Mouse (Mus musculus): ENCODE results near the gene Minos1. TPM values are rescaled to one million over a fixed set of nuclear protein-coding genes. Genes with fewer than 3 reads are reported as not detected.
A peak's percentile ranks its signal among the peaks of the same experiment; 100 is the strongest.

Minos1 gene
- polyA plus RNA-seq, 1 experiment from 2014 or later = 407 TPM

DNA sequence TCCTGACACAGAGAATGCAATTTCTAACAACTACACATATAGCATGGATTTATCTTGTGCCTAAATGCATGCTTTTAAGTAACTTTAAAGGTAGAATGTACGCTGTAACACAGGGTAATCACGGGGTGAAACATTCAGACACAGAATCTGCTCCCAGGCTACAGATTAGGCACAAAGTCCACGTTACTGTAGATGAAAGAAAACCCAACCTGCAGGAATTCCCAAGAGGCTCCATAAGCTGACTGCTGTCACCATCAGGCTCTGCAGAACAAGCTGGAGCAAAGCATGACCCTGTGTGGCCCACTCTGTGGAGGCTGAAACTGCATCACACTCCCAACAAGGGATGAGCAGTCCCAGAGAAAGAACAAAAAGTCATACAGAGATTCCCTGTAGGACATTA is 18.4 kb downstream of the Minos1 start:
- WGBS = 67% methylated on average over 3 of the region's 3 CpGs

DNA sequence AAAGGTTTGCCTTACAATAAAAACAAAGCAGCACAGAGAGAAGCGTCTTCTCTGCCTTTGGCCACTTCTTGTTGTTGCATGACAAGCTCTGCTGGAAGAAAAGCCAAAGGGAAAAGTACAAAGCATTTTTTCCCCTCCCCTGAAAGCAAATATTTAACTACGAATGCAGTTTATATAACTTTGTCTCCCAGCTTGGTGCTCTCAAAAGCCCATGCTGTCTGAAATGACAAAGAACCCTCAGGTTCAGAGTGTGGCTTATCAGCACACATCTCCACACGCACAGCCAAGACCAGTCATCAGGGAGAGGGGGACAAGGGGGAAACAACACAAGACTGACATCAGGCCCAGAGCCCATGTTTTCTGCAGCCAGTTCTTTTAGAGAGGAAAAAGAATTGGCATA is 19.5 kb downstream of the Minos1 start:
- H3K9me3 ChIP-seq (replicated peaks) = no peaks in the 10 kb centered on the region
- no peaks in the 10 kb centered on the region for H3K27me3 ChIP-seq
- H3K36me3 ChIP-seq = no peaks in the 10 kb centered on the region
- no peak overlapping the region for H3K9ac ChIP-seq
- ATAC-seq (ENCODE audit: low FRiP score) = no peak
- WGBS = 46% methylated on average over 3 of the region's 3 CpGs
- no peak overlapping the region for H3K4me2 ChIP-seq (replicated peaks)
- peaks cover 11% of the 10 kb centered on the region for H3K4me1 ChIP-seq
- H3K27ac ChIP-seq = no peak overlapping the region
- H3K4me3 ChIP-seq = no peak overlapping the region

More for the DNA sequence above, 18.4 kb downstream of the Minos1 start:
- Histone ChIP-seq H3K4me1 (peaks cover 11% of the 10 kb centered on the region), H3K4me2 (replicated peaks) (no peak overlapping the region), H3K36me3 (no peaks in the 10 kb centered on the region), H3K4me3 (no peak overlapping the region), H3K9ac (no peak overlapping the region), H3K27me3 (no peaks in the 10 kb centered on the region), H3K27ac (no peak overlapping the region), H3K9me3 (replicated peaks) (no peaks in the 10 kb centered on the region)
- no peak for ATAC-seq (ENCODE audit: low FRiP score)

DNA sequence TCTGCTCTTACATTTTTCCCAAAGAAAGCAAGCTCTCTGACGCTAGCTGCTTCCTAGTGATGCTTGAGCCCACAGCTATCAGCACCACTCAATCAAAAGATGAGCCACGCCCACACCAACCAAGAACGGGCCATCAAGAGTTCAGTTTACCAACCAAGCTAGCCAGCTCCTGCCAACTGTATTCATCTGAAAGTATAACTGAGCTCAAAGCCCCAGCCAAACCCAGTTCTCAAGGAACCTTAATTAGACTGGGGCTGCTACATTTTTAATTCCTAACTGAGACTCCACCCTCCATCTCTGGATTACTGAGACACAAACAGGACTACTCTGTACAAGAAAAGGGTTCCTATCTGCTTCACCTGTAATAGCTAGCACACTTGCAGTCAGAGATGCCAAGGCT is 20.1 kb downstream of the Minos1 start:
- Histone ChIP-seq H3K4me2 (replicated peaks) (no peak overlapping the region), H3K9ac (no peak overlapping the region), H3K4me3 (no peak overlapping the region), H3K4me1 (peaks cover 14% of the 10 kb centered on the region), H3K9me3 (replicated peaks) (no peaks in the 10 kb centered on the region), H3K27ac (no peak overlapping the region), H3K27me3 (no peaks in the 10 kb centered on the region), H3K36me3 (no peaks in the 10 kb centered on the region)
- 73% methylated on average over 3 of the region's 3 CpGs for WGBS
- ATAC-seq (ENCODE audit: low FRiP score) = no peak

DNA sequence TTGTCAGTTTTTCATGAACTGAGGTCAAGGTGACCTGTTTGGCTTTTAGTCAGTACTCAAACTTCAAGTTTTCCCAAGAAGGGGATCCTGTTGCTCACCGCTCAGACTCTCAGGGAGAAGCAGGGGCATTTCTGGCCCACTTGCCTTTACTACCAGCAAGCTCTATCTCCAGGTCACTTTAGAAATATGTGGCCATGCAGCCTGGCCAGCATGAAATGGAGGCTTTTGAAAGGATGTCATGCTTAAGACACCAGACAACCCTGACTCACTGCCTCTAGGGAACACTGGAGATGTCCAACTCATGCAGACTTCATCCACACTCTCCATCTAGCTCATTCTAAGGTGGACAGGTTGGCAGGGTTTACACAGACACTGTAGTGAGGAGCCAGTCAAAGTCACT is 25.5 kb downstream of the Minos1 start:
- Histone ChIP-seq H3K27ac (no peak overlapping the region), H3K4me2 (replicated peaks) (no peak overlapping the region), H3K27me3 (no peaks in the 10 kb centered on the region), H3K36me3 (peaks cover 34% of the 10 kb centered on the region), H3K9me3 (replicated peaks) (no peaks in the 10 kb centered on the region), H3K4me3 (no peak overlapping the region), H3K9ac (no peak overlapping the region), H3K4me1 (peaks cover 3% of the 10 kb centered on the region)
- no peak for ATAC-seq (ENCODE audit: low FRiP score)
- WGBS = 95% methylated on average over 1 of the region's 1 CpGs

DNA sequence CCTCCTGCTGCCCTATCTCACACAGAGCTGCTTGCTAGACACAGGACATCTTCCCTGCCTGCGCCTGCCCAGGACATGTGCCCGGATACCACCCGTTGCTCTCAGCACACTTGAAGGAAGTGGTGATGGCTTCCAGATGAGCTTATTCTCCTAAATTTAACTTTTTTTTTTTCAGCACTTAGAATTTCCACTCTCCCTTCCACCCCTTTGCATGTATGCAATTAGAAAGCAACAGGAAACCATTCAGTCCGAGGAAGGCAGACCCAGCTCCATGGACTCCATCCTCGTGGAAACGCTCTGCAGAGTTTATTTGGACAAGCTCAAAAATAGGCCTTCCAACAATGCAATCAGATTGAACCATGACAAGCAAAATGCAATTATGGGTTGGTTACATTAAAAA is 29.4 kb downstream of the Minos1 start:
- WGBS = 76% methylated on average over 6 of the region's 6 CpGs
- Histone ChIP-seq H3K4me1 (peaks cover 3% of the 10 kb centered on the region), H3K9ac (no peak overlapping the region), H3K9me3 (replicated peaks) (no peaks in the 10 kb centered on the region), H3K4me3 (no peak overlapping the region), H3K4me2 (replicated peaks) (no peak overlapping the region), H3K27me3 (no peaks in the 10 kb centered on the region; the same call in 1 of the 2 replicates), H3K36me3 (peaks cover 34% of the 10 kb centered on the region), H3K27ac (no peak overlapping the region)
- ATAC-seq (ENCODE audit: low FRiP score) = no peak

DNA sequence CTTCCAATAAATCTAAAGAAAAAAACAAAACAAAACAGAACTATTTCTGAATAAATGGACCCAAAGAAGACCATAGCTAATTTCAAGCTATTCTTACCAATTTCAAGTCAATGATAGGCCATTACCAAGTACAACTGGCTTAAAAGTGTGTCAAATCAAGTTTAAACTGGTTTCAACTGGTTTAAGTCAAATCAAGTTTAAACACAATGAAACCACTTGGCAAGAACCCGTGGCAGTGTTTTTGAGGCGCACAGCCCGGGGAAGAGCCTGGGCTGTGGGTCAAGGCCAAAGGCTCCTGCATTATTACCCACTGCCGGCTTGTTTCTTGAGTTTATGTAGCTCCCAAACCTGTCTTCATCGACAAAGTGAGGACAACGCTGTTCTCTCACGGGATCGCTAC is 30.6 kb downstream of the Minos1 start:
- Histone ChIP-seq H3K27me3 (peaks cover 5% of the 10 kb centered on the region), H3K27ac (no peak overlapping the region), H3K9ac (no peak overlapping the region), H3K4me2 (replicated peaks) (no peak overlapping the region), H3K9me3 (replicated peaks) (peaks cover 3% of the 10 kb centered on the region; the same call in 1 of the 2 replicates), H3K4me3 (no peak overlapping the region), H3K4me1 (peaks cover under 1% of the 10 kb centered on the region), H3K36me3 (peaks cover 29% of the 10 kb centered on the region)
- ATAC-seq (ENCODE audit: low FRiP score) = no peak
- 91% methylated on average over 8 of the region's 8 CpGs for WGBS

DNA sequence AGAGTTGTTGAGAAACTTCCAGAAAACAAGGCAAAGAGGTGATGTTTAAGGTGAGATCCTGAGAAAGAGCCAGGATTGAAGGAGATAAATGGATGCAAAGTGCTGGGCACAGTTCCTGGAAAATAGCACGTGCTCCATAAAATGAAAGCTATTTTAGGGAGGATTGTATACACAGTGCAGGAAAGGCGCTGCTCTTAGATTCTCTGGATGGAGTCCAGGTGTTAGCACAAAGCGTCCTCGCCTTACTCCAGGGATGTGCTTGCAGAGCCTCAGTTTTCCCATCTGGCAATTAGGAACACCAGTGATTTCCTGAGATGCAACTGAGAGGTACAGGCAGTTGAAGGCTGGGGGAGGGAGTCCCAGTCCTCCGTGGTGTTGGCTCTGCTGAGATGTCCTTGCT is 34.7 kb downstream of the Minos1 start:
- WGBS = 76% methylated on average over 5 of the region's 5 CpGs
- Histone ChIP-seq H3K27me3 (peaks cover 46% of the 10 kb centered on the region), H3K4me1 (peaks cover 19% of the 10 kb centered on the region), H3K36me3 (no peaks in the 10 kb centered on the region), H3K4me3 (no peak overlapping the region), H3K4me2 (replicated peaks) (no peak overlapping the region), H3K27ac (no peak overlapping the region), H3K9ac (no peak overlapping the region), H3K9me3 (replicated peaks) (peaks cover 6% of the 10 kb centered on the region; the same call in 1 of the 2 replicates)
- no peak for ATAC-seq (ENCODE audit: low FRiP score)

DNA sequence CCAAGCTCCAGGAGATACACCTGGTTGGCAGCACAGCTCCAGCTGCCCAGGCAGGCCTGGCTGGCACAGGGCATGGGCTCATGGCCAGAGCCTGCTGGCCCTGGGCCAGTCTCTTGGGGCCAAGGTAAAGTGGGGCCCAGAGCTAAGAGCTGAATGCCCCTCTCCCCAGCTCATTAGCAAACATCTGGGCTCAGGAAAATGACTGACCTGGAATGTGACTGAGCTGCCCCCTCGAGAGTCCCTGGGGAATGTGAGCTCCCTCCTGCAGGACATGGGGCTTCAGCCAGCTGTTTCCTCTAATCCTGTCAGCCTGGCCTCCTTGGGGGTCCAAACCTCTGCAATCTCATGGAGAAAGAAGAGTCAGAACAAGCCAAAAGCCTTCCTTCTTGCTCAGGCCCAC is 35.5 kb downstream of the Minos1 start:
- Histone ChIP-seq H3K27ac (no peak overlapping the region), H3K4me2 (replicated peaks) (no peak overlapping the region), H3K4me1 (peaks cover 26% of the 10 kb centered on the region), H3K9me3 (replicated peaks) (peaks cover 6% of the 10 kb centered on the region; the same call in 1 of the 2 replicates), H3K27me3 (peaks cover 54% of the 10 kb centered on the region), H3K4me3 (no peak overlapping the region), H3K36me3 (no peaks in the 10 kb centered on the region), H3K9ac (no peak overlapping the region)
- 38% methylated on average over 1 of the region's 1 CpGs for WGBS
- ATAC-seq (ENCODE audit: low FRiP score) = no peak

DNA sequence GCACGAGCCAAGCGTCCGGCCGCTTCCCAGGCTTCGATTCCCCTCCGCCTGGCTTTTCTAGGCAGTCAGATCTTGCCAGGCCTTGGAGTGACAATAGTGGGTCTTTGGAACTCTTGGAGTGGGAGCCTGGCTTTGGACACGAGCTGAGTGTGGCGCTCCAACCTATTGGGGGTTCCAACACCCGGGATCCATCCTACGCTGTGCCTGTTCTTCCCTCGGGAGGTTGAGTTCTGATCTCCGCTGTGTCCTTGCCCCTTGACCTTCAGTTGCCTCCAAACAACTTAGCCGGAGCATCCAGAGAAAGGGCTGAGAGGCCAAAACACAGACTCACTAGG is 37.8 kb downstream of the Minos1 start:
- no peaks in the 10 kb centered on the region for H3K36me3 ChIP-seq
- WGBS = 24% methylated on average over 13 of the region's 13 CpGs
- no peak overlapping the region for H3K27ac ChIP-seq
- H3K4me3 ChIP-seq = peak overlapping the region; percentile 60
- H3K27me3 ChIP-seq = peaks cover 69% of the 10 kb centered on the region
- peaks cover 6% of the 10 kb centered on the region; the same call in 1 of the 2 replicates for H3K9me3 ChIP-seq (replicated peaks)
- H3K9ac ChIP-seq = peak overlapping the region; percentile 82
- no peak for ATAC-seq (ENCODE audit: low FRiP score)
- H3K4me2 ChIP-seq (replicated peaks) = peak overlapping the region; percentile 93
- peaks cover 30% of the 10 kb centered on the region for H3K4me1 ChIP-seq

DNA sequence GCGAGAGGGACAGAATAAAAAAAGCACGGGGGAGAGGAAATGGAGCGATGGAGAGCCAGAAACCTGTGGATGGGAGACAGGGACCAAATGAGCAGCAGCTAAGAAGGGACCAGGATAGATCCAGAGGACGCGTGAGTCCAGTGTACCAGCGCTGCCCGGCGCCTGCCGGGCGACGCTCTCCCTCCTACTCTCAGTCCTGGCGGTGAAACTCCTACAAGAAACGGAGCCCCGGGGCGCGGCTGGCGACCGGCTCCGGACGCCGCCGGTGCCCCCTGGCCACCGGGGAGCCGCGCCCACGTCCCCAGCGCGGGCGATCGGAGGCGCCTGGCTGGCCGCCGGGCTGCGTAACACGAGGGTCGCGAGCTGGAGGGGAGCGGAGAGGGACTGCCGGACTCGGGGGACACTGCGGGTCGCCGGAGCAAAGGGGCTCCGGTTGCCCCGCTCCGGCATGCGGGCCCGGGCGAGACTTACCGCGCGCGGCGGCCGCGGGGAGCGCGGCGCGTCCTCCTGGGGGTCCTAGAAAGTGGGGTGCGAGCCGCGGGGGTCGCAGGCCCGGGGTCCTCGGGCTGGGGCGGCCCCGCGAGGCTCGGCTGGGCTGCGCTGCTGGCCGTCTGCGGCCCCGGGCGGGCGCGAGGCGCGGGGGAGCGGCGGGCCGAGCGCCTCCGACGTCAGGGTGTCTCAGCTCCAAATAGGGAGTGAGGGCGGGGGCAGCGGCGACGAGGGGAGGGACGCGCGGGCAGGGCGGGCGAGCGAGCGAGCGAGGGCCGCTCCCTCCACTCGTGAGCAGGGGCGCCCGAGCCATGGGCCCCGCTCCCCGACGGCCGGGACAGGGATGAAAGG is 38.3 kb downstream of the Minos1 start, which contains the start of gene Nbl1:
Gene Nbl1, minus strand, starts transcription at position 638 of the 840 bp plus-strand sequence.
- Histone ChIP-seq H3K4me1 (peaks cover 30% of the 10 kb centered on the region), H3K9me3 (replicated peaks) (peaks cover 6% of the 10 kb centered on the region; the same call in 1 of the 2 replicates), H3K36me3 (no peaks in the 10 kb centered on the region), H3K27ac (peak within 1 kb of the TSS; percentile 77), H3K4me2 (replicated peaks) (peak within 1 kb of the TSS; percentile 93), H3K27me3 (peaks cover 75% of the 10 kb centered on the region), H3K4me3 (peak within 1 kb of the TSS; percentile 60), H3K9ac (peak within 1 kb of the TSS; percentile 82)
- no peak for ATAC-seq (ENCODE audit: low FRiP score)
- WGBS = under 1% methylated on average over 88 of the region's 105 CpGs

DNA sequence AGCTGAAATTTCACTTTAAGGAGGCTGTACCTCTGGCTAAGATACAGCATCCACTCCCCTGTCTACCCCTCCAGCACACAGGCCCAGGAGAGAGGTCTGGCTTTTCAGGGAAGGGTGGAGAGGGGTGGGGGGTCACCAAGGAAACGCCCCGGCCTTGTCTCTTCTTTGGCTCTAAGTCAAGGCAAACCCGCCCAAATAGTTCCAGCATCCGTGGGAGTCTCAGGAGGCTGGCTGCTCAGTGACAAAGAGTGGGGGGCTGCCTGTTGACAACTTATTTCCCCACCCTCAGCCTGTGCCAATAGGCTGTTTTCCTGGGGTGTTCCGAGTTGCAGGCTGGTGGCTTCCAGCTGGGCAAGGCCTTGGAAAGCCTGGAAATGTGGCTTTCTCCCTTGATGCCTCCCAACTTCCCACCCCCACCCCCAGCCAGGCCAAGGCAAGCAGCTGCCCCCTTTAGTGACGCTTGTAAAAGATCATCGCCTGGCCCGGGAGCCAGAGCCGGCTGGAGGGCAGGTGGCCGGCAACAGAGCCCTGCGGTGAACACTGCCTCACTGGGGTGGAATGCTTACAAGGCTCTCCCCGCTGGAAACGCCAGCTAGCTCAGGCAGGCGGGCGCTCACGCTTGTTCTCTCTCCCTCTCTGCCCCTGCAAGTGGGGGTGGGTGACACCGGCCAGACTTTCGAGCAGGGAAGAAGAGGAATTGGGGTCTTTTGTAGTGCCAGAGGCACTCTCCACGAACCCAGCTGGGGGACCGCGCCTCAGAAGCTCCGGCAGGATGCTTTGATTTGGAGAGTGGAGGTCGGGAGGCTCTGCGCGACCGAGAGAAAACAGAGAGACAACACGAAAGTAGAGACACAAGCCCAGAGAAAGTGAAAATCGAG is 39.2 kb downstream of the Minos1 start:
- Histone ChIP-seq H3K4me2 (replicated peaks) (peak overlapping the region; percentile 93), H3K27me3 (peaks cover 81% of the 10 kb centered on the region), H3K4me3 (peak overlapping the region; percentile 60), H3K4me1 (peaks cover 30% of the 10 kb centered on the region), H3K27ac (peak overlapping the region; percentile 77), H3K36me3 (no peaks in the 10 kb centered on the region), H3K9ac (peak overlapping the region; percentile 82), H3K9me3 (replicated peaks) (peaks cover 6% of the 10 kb centered on the region; the same call in 1 of the 2 replicates)
- 2% methylated on average over 28 of the region's 28 CpGs for WGBS
- ATAC-seq (ENCODE audit: low FRiP score) = peak; percentile 68

DNA sequence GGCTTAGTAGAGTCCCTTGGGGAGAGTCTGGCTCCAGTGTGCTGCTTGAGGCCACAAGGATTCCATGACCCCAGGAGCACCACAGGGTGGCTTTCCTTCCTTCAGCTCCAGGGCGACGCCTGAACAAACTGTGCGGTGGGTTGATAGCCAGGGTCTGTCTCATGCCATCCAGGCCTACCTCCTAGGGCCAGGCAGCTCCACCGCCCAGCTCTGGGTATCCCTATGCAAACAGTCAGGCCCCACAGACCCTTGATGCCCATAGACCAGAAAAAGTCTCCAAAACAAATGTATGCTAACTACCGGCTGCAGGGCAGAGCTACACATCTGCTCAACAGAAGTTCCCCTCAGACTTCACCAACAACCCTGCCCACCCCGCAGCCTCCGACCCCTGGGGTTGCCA is 39.8 kb downstream of the Minos1 start:
- H3K9me3 ChIP-seq (replicated peaks) = peaks cover 6% of the 10 kb centered on the region; the same call in 1 of the 2 replicates
- H3K36me3 ChIP-seq = no peaks in the 10 kb centered on the region
- H3K27ac ChIP-seq = no peak overlapping the region; the same call in 1 of the 2 replicates
- WGBS = 21% methylated on average over 7 of the region's 7 CpGs
- no peak; the same call in 1 of the 2 replicates for ATAC-seq (ENCODE audit: low FRiP score)
- peak overlapping the region; percentile 93 for H3K4me2 ChIP-seq (replicated peaks)
- peaks cover 81% of the 10 kb centered on the region for H3K27me3 ChIP-seq
- H3K4me3 ChIP-seq = peak overlapping the region; percentile 60
- peak overlapping the region; percentile 82; the same call in 1 of the 2 replicates for H3K9ac ChIP-seq
- peaks cover 30% of the 10 kb centered on the region for H3K4me1 ChIP-seq

Measured in hindbrain, embryonic 12.5 days (tissue).